8 mouse cellular contexts compared by ENCODE assay signal in genomic region chr1:155201914-155202313, GRCm38 (mm10). TPM values are rescaled to one million over a fixed set of nuclear protein-coding genes. Genes with fewer than 3 reads are reported as not detected.
DNase-seq lines count a peak whose midpoint lies in the region; ATAC-seq and TF ChIP-seq lines count a peak whose summit lies in the region.

No protein-coding gene starts in this region.

- ATAC-seq in lung, embryonic 14.5 days (ENCODE audit: insufficient read depth): no peak
- ATAC-seq in stomach, embryonic 15.5 days (ENCODE audit: insufficient read depth, low FRiP score, low read depth): peak; percentile 11; the same call in 1 of the 2 replicates

- no peak for TF ChIP-seq CTCF in lung, embryonic 14.5 days (IDR thresholded peaks at IDR 0.05; ENCODE audit: low read depth)

- peaks cover 48% of the 10 kb centered on the region for H3K36me3 ChIP-seq in lung, embryonic 14.5 days (ENCODE audit: insufficient read depth)
- H3K36me3 ChIP-seq in stomach, embryonic 15.5 days: peaks cover 12% of the 10 kb centered on the region; the same call in 1 of the 2 replicates

- peak; percentile 25 for DNase-seq in adrenal gland, postnatal 14 days
- DNase-seq in adrenal gland, adult (ENCODE audit: inconsistent age in 2 of 2, low spot score in 1 of 2): no peak
- peak; percentile 51 to 54 for DNase-seq in lung, adult 18-20 months
- no peak for DNase-seq in lung, postnatal 25 days (ENCODE audit: low spot score)
- DNase-seq in lung, embryonic 14.5 days: peak; percentile 7
- DNase-seq in layer of hippocampus, postnatal 25 days (ENCODE audit: extremely low spot score in 1 of 2, low spot score in 1 of 2): no peak
- no peak for DNase-seq in thymus, postnatal 36 days

- H3K4me2 ChIP-seq in lung, embryonic 14.5 days: no peak overlapping the region
- no peak overlapping the region for H3K4me2 ChIP-seq in stomach, embryonic 15.5 days

- H3K9ac ChIP-seq in lung, embryonic 14.5 days: no peak overlapping the region
- H3K9ac ChIP-seq in stomach, embryonic 15.5 days: no peak overlapping the region

- no peak overlapping the region for H3K27ac ChIP-seq in lung, embryonic 14.5 days (ENCODE audit: low read depth)
- H3K27ac ChIP-seq in stomach, embryonic 15.5 days: peak overlapping the region; percentile 89

- no peak overlapping the region for H3K4me3 ChIP-seq in lung, embryonic 14.5 days (ENCODE audit: low read depth, low read length)
- no peak overlapping the region for H3K4me3 ChIP-seq in stomach, embryonic 15.5 days (replicated peaks)

- 69% methylated on average over 17 of the region's 17 CpGs for WGBS in lung, embryonic 14.5 days
- 79% methylated on average over 17 of the region's 17 CpGs for WGBS in stomach, embryonic 15.5 days

- H3K9me3 ChIP-seq in lung, embryonic 14.5 days (ENCODE audit: low read depth, low read length): no peaks in the 10 kb centered on the region
- no peaks in the 10 kb centered on the region for H3K9me3 ChIP-seq in stomach, embryonic 15.5 days

- H3K4me1 ChIP-seq in lung, embryonic 14.5 days (ENCODE audit: insufficient read depth): peaks cover 8% of the 10 kb centered on the region
- H3K4me1 ChIP-seq in stomach, embryonic 15.5 days: peaks cover 47% of the 10 kb centered on the region

- H3K27me3 ChIP-seq in lung, embryonic 14.5 days (ENCODE audit: insufficient read depth, low read length): no peaks in the 10 kb centered on the region
- no peaks in the 10 kb centered on the region for H3K27me3 ChIP-seq in stomach, embryonic 15.5 days (replicated peaks)

RNA-seq across cellular contexts. Expression of gene BC034090, which starts 42.3 kb away (rescaled TPM):
- total RNA-seq in adrenal gland, postnatal 14 days (2021): 26.9 and 32.3 TPM in 2 replicates
- 3.4 and 3.9 TPM in 2 replicates for polyA plus RNA-seq in lung, embryonic 14.5 days (2014; fragmentation: Nextera tagmentation; extraction: Ambion mirVana)
- 2.8 and 4.7 TPM in 2 replicates for polyA plus RNA-seq in stomach, embryonic 15.5 days (2015; fragmentation: Nextera tagmentation; extraction: Ambion mirVana)
- 10 to 100 TPM in 1 of 2 experiments, 1 to 10 TPM in 1; 8.1 to 11.6 TPM for total RNA-seq in layer of hippocampus, postnatal 25 days (2021)

RNA-seq across cellular contexts. Expression of gene Stx6, which starts 43.4 kb away (rescaled TPM):
- 48.4 and 59.5 TPM in 2 replicates for total RNA-seq in adrenal gland, postnatal 14 days (2021)
- 97.6 and 99.7 TPM in 2 replicates for polyA plus RNA-seq in lung, embryonic 14.5 days (2014; fragmentation: Nextera tagmentation; extraction: Ambion mirVana)
- 58.9 and 63.8 TPM in 2 replicates for polyA plus RNA-seq in stomach, embryonic 15.5 days (2015; fragmentation: Nextera tagmentation; extraction: Ambion mirVana)
- total RNA-seq in layer of hippocampus, postnatal 25 days (2021): 100 to 1,000 TPM; 118 to 122 TPM

RNA-seq across cellular contexts. Expression of gene Mr1, which starts 55.3 kb away (rescaled TPM):
- total RNA-seq in adrenal gland, postnatal 14 days (2021): 13.8 and 17.2 TPM in 2 replicates
- polyA plus RNA-seq in lung, embryonic 14.5 days (2014; fragmentation: Nextera tagmentation; extraction: Ambion mirVana): 13.6 and 13.7 TPM in 2 replicates
- 6.4 and 7.8 TPM in 2 replicates for polyA plus RNA-seq in stomach, embryonic 15.5 days (2015; fragmentation: Nextera tagmentation; extraction: Ambion mirVana)
- total RNA-seq in layer of hippocampus, postnatal 25 days (2021): 1 to 10 TPM; 2.2 to 3.3 TPM

Comparison
In these comparisons a context has a peak if more than half of its experiments do, and no peak if none do; other contexts are left out.
1. DNase-seq: peak in adrenal gland, postnatal 14 days (single experiment), lung, adult 18-20 months (2 of 2) and lung, embryonic 14.5 days (single experiment); none in adrenal gland, adult (0 of 2), lung, postnatal 25 days (single experiment), layer of hippocampus, postnatal 25 days (0 of 2) and thymus, postnatal 36 days (0 of 2).